Mouse (Mus musculus): ENCODE data around the gene Secisbp2. TPM values are rescaled to one million over a fixed set of nuclear protein-coding genes. Genes with fewer than 3 reads are reported as not detected.
"Not testable (repeated sequence)": the region's sequence is repeated elsewhere in the genome, so short reads cannot be mapped to it uniquely, and the experiment has no call there.

The Secisbp2 gene
- polyA plus RNA-seq, 1 experiment from 2014 or later = 28.6 TPM

GRCm38 (mm10) chr13:51648237-51648636 is 3.3 kb upstream of the Secisbp2 start:
- Histone ChIP-seq H3K27me3 (replicated peaks; ENCODE audit: control insufficient read depth, insufficient read depth, low read length) (no peaks in the 10 kb centered on the region), H3K4me1 (ENCODE audit: control insufficient read depth, insufficient read depth, low read depth, low read length) (peaks cover 17% of the 10 kb centered on the region), H3K4me3 (ENCODE audit: low read length) (no peak overlapping the region), H3K9me3 (ENCODE audit: control insufficient read depth, low read length) (no peaks in the 10 kb centered on the region), H3K9ac (ENCODE audit: low read depth, low read length) (no peak overlapping the region), H3K36me3 (ENCODE audit: control insufficient read depth, insufficient read depth, low read length) (no peaks in the 10 kb centered on the region), H3K4me2 (ENCODE audit: low read length) (no peak overlapping the region), H3K27ac (ENCODE audit: low read depth, low read length) (no peak overlapping the region)
- no peak for ATAC-seq
- 90% methylated on average over 4 of the region's 4 CpGs for WGBS

DNA sequence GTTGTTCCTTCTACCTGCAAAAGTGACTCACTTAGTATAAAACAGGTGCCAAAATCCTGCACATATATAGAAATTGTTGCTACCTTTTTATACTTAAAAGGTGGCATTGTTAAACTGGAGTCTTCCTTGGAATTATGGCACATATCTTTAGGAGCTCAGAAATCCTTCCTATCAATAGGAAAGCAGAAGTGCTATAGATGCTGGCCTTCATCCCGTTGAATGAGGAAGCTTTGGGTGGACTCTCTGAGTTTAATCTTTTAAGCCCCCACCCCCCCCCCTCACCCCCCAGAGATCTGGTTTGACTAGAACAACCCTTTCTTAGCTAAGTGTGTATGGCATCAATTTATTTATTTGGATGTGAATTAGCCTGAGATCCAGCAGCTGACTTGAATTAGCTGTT is 1.8 kb upstream of the Secisbp2 start:
- 77% methylated on average over 1 of the region's 1 CpGs for WGBS
- no peak overlapping the region for H3K4me2 ChIP-seq (ENCODE audit: low read length)
- no peaks in the 10 kb centered on the region for H3K9me3 ChIP-seq (ENCODE audit: control insufficient read depth, low read length)
- no peak overlapping the region for H3K27ac ChIP-seq (ENCODE audit: low read depth, low read length)
- no peak overlapping the region for H3K9ac ChIP-seq (ENCODE audit: low read depth, low read length)
- peaks cover 17% of the 10 kb centered on the region for H3K4me1 ChIP-seq (ENCODE audit: control insufficient read depth, insufficient read depth, low read depth, low read length)
- H3K27me3 ChIP-seq (replicated peaks; ENCODE audit: control insufficient read depth, insufficient read depth, low read length) = no peaks in the 10 kb centered on the region
- ATAC-seq = no peak
- 0 out of 2 replicates have a peak, but pooled peaks cover 4% of the 10 kb centered on the region for H3K36me3 ChIP-seq (ENCODE audit: control insufficient read depth, insufficient read depth, low read length)
- no peak overlapping the region for H3K4me3 ChIP-seq (ENCODE audit: low read length)

DNA sequence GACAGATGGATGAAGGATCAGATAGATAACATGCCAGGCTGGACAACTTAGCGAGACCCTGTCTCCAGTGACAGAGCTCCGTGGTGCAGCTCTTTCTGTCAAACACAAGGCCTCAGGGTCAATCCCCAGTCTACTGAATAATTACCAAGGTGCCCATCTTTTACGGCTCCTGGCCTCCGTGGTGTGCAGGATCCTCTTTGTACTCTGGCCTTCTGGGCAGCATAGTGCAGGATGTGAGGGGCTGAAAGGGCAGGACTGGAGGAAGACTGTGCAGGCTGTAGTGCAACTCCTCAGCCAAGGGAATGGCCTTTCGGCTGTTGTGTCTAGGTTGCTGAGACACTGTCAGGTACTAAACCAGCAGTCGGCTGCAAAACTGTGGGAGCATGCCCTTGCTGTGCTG is 1.7 kb downstream of the Secisbp2 start:
- H3K36me3 ChIP-seq (ENCODE audit: control insufficient read depth, insufficient read depth, low read length) = peaks cover 15% of the 10 kb centered on the region; the same call in 1 of the 2 replicates
- no peak overlapping the region for H3K27ac ChIP-seq (ENCODE audit: low read depth, low read length)
- H3K4me3 ChIP-seq (ENCODE audit: low read length) = no peak overlapping the region
- H3K4me1 ChIP-seq (ENCODE audit: control insufficient read depth, insufficient read depth, low read depth, low read length) = peaks cover 13% of the 10 kb centered on the region
- H3K9me3 ChIP-seq (ENCODE audit: control insufficient read depth, low read length) = no peaks in the 10 kb centered on the region
- no peak overlapping the region for H3K9ac ChIP-seq (ENCODE audit: low read depth, low read length)
- no peak overlapping the region for H3K4me2 ChIP-seq (ENCODE audit: low read length)
- ATAC-seq = no peak
- whole genome bisulfite sequencing = 93% methylated on average over 6 of the region's 6 CpGs
- no peaks in the 10 kb centered on the region for H3K27me3 ChIP-seq (replicated peaks; ENCODE audit: control insufficient read depth, insufficient read depth, low read length)

- H3K27ac ChIP-seq (ENCODE audit: low read depth, low read length) = no peak overlapping the region
- H3K4me1 ChIP-seq (ENCODE audit: control insufficient read depth, insufficient read depth, low read depth, low read length) = peaks cover 13% of the 10 kb centered on the region
- peaks cover 15% of the 10 kb centered on the region; the same call in 1 of the 2 replicates for H3K36me3 ChIP-seq (ENCODE audit: control insufficient read depth, insufficient read depth, low read length)
- H3K4me3 ChIP-seq (ENCODE audit: low read length) = no peak overlapping the region
- no peak overlapping the region for H3K4me2 ChIP-seq (ENCODE audit: low read length)
- H3K9me3 ChIP-seq (ENCODE audit: control insufficient read depth, low read length) = no peaks in the 10 kb centered on the region
- 94% methylated on average over 9 of the region's 9 CpGs for WGBS
- no peaks in the 10 kb centered on the region for H3K27me3 ChIP-seq (replicated peaks; ENCODE audit: control insufficient read depth, insufficient read depth, low read length)
- no peak for ATAC-seq
- H3K9ac ChIP-seq (ENCODE audit: low read depth, low read length) = no peak overlapping the region
Measured at GRCm38 (mm10) chr13:51653961-51654360, 2.5 kb downstream of the Secisbp2 start.

DNA sequence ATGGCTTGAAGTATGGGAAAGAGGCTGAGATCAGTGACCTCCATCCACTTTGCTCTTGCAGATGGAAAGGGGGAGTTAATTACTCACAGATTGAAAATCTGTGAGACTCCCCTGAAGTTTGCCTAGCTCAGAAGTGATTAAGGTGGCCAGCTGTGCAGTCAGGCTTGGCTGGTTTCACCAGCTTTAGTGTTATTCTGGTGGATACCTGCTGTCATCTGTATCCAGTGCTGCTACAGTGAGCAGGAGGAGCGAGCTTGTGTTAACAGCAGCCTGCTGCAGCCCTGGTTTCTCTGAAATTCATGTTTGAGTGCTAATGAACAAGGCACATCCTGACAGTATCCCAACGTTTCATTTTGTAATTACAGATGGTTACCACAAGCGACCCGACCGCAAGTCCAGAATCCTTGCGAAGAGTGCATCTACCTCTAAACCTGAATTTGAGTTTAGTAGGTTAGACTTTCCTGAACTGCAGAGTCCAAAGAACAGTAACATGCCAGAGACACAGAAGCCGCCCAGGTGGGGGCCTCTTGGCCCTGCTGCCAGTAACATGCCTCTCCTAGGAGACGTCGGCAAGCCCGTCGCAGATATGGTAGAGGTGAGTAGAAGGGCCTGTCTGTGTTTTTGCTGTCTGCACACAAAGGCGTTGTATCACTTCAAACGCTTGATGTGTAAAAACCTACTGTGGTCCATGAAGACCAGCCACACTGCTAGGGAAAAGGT is 5.2 kb downstream of the Secisbp2 start:
- H3K4me2 ChIP-seq (ENCODE audit: low read length) = no peak overlapping the region
- no peaks in the 10 kb centered on the region for H3K27me3 ChIP-seq (replicated peaks; ENCODE audit: control insufficient read depth, insufficient read depth, low read length)
- H3K9me3 ChIP-seq (ENCODE audit: control insufficient read depth, low read length) = no peaks in the 10 kb centered on the region
- H3K4me1 ChIP-seq (ENCODE audit: control insufficient read depth, insufficient read depth, low read depth, low read length) = peaks cover 7% of the 10 kb centered on the region
- 95% methylated on average over 13 of the region's 13 CpGs for WGBS
- H3K4me3 ChIP-seq (ENCODE audit: low read length) = no peak overlapping the region
- no peak for ATAC-seq
- peaks cover 33% of the 10 kb centered on the region for H3K36me3 ChIP-seq (ENCODE audit: control insufficient read depth, insufficient read depth, low read length)
- no peak overlapping the region for H3K9ac ChIP-seq (ENCODE audit: low read depth, low read length)
- no peak overlapping the region for H3K27ac ChIP-seq (ENCODE audit: low read depth, low read length)

DNA sequence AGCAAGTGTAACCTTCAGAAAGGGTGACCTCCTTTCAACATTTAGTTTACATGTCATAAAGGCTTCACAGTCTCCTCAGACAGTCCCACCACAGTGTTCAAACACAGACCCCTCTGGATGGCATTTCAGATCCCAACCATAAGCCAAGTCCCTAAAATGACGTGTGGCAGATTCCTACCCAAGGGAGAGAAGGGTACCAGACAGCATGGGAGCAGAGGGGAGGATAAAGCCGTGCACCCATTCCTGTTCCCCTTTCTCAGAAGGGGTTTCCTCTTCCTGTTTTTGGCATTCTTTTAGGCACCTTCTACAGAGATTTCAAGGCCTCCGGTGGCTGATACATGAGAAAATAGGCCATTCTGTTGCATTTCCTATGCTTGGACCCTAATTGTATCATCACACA is 6.6 kb downstream of the Secisbp2 start:
- peaks cover 39% of the 10 kb centered on the region for H3K36me3 ChIP-seq (ENCODE audit: control insufficient read depth, insufficient read depth, low read length)
- no peak for ATAC-seq

GRCm38 (mm10) chr13:51659573-51659972 is 8.1 kb downstream of the Secisbp2 start:
- WGBS = 94% methylated on average over 7 of the region's 7 CpGs
- H3K36me3 ChIP-seq (ENCODE audit: control insufficient read depth, insufficient read depth, low read length) = peaks cover 38% of the 10 kb centered on the region
- no peaks in the 10 kb centered on the region for H3K9me3 ChIP-seq (ENCODE audit: control insufficient read depth, low read length)
- H3K27me3 ChIP-seq (replicated peaks; ENCODE audit: control insufficient read depth, insufficient read depth, low read length) = no peaks in the 10 kb centered on the region
- ATAC-seq = no peak
- H3K4me2 ChIP-seq (ENCODE audit: low read length) = no peak overlapping the region
- H3K4me3 ChIP-seq (ENCODE audit: low read length) = no peak overlapping the region
- H3K4me1 ChIP-seq (ENCODE audit: control insufficient read depth, insufficient read depth, low read depth, low read length) = no peaks in the 10 kb centered on the region
- H3K27ac ChIP-seq (ENCODE audit: low read depth, low read length) = no peak overlapping the region
- no peak overlapping the region for H3K9ac ChIP-seq (ENCODE audit: low read depth, low read length)

More for the DNA sequence above, 6.6 kb downstream of the Secisbp2 start:
- Histone ChIP-seq H3K4me2 (ENCODE audit: low read length) (no peak overlapping the region), H3K4me1 (ENCODE audit: control insufficient read depth, insufficient read depth, low read depth, low read length) (no peaks in the 10 kb centered on the region), H3K27ac (ENCODE audit: low read depth, low read length) (no peak overlapping the region), H3K27me3 (replicated peaks; ENCODE audit: control insufficient read depth, insufficient read depth, low read length) (no peaks in the 10 kb centered on the region), H3K9me3 (ENCODE audit: control insufficient read depth, low read length) (no peaks in the 10 kb centered on the region), H3K4me3 (ENCODE audit: low read length) (no peak overlapping the region), H3K9ac (ENCODE audit: low read depth, low read length) (no peak overlapping the region)
- 93% methylated on average over 3 of the region's 3 CpGs for WGBS

- H3K4me1 ChIP-seq (ENCODE audit: control insufficient read depth, insufficient read depth, low read depth, low read length) = no peaks in the 10 kb centered on the region
- peaks cover 45% of the 10 kb centered on the region for H3K36me3 ChIP-seq (ENCODE audit: control insufficient read depth, insufficient read depth, low read length)
- no peak for ATAC-seq
- H3K27me3 ChIP-seq (replicated peaks; ENCODE audit: control insufficient read depth, insufficient read depth, low read length) = no peaks in the 10 kb centered on the region
- H3K9ac ChIP-seq (ENCODE audit: low read depth, low read length) = no peak overlapping the region
- H3K27ac ChIP-seq (ENCODE audit: low read depth, low read length) = no peak overlapping the region
- H3K9me3 ChIP-seq (ENCODE audit: control insufficient read depth, low read length) = no peaks in the 10 kb centered on the region
- H3K4me3 ChIP-seq (ENCODE audit: low read length) = no peak overlapping the region
- whole genome bisulfite sequencing = 97% methylated on average over 2 of the region's 2 CpGs
- no peak overlapping the region for H3K4me2 ChIP-seq (ENCODE audit: low read length)
Measured at GRCm38 (mm10) chr13:51663561-51663960, 12.1 kb downstream of the Secisbp2 start.

GRCm38 (mm10) chr13:51668195-51668594 is 16.7 kb downstream of the Secisbp2 start:
- not testable (repeated sequence) for H3K27me3 ChIP-seq (replicated peaks; ENCODE audit: control insufficient read depth, insufficient read depth, low read length); H3K4me1 ChIP-seq (ENCODE audit: control insufficient read depth, insufficient read depth, low read depth, low read length); H3K27ac ChIP-seq (ENCODE audit: low read depth, low read length); H3K4me2 ChIP-seq (ENCODE audit: low read length); H3K4me3 ChIP-seq (ENCODE audit: low read length); ATAC-seq; H3K9me3 ChIP-seq (ENCODE audit: control insufficient read depth, low read length); H3K9ac ChIP-seq (ENCODE audit: low read depth, low read length)
- peaks cover 35% of the 10 kb centered on the region for H3K36me3 ChIP-seq (ENCODE audit: control insufficient read depth, insufficient read depth, low read length)
- WGBS = 95% methylated on average over 12 of the region's 12 CpGs
